Mouse (Mus musculus) lung, postnatal 36 days (tissue): ENCODE results near the gene Gucy2c.
"Not testable (repeated sequence)": the region's sequence is repeated elsewhere in the genome, so short reads cannot be mapped to it uniquely, and the experiment has no call there.

Source experiments
- DNase-seq: peaks from one replicate; pipeline ENCODE4 v3.0.0; 2022; ENCODE audit warnings: mixed read lengths

Gene Gucy2c

DNA sequence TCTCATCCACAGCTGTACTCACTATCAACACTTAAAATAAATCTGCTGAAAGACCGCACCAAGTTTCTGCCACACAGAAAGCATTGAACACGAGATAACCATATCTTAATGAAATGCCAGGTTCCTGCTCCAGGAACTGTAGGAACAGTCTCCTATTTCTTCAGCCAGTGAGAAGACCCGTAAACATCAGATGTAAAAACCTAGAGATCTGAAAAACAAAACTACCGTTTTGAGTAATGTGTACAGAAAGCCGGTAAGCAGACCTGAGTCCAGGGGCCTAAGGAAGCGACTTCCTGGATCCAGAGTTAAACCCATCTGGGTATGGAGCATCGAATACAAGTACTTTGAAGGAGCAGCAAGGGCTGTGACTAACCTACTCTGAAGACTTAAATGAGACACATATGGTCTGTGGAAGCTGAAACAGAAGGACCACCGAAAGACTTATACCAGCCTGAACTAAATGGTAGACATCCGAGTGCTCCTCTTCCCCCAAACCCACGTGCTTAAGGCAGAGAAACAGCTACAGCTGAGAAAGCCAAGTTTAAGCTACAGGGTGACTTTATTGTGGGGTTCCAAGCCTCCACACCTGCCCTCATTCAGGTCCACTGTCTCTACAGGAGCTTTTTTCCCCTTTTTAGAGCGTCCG, 21.7 kb upstream of the Gucy2c start:
- no peak for DNase-seq

DNA sequence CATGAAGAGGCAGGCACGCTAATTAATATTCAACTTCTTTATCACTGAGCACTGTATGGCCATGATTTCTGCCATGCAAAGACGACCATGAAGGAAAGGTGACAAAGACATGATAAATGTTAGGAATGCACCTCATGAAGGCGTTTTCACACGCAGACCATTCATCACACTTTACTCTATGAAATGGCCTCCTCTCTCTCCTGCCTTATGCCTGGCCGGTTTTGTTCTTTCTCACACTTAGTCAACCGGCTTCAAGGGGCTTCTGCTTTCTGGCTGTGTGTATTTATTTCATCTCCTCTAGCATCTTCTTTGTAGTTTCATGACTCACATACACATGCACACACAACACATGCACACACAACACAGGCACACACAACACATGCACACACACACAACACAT, 19.7 kb upstream of the Gucy2c start:
- no peak for DNase-seq

DNA sequence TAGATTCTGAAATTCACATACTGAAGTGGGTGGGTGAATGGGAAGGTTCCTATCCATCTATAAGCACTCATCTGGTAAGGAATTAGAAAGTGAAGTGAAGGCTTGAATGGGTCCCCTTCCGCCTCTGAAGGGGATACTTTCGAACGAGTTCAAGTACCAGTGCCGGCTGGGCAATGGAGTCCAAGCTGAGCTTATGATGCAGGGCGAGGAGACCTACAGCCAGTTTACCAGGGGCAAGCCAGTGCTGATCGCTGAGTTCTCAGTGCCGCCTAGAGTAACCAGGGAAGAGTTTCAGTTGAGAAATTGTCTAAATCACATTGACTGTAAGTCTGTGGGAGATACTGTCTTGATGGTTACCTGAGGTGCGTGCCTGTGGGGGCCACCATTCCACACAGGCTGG, 19.1 kb upstream of the Gucy2c start:
- no peak for DNase-seq

DNA sequence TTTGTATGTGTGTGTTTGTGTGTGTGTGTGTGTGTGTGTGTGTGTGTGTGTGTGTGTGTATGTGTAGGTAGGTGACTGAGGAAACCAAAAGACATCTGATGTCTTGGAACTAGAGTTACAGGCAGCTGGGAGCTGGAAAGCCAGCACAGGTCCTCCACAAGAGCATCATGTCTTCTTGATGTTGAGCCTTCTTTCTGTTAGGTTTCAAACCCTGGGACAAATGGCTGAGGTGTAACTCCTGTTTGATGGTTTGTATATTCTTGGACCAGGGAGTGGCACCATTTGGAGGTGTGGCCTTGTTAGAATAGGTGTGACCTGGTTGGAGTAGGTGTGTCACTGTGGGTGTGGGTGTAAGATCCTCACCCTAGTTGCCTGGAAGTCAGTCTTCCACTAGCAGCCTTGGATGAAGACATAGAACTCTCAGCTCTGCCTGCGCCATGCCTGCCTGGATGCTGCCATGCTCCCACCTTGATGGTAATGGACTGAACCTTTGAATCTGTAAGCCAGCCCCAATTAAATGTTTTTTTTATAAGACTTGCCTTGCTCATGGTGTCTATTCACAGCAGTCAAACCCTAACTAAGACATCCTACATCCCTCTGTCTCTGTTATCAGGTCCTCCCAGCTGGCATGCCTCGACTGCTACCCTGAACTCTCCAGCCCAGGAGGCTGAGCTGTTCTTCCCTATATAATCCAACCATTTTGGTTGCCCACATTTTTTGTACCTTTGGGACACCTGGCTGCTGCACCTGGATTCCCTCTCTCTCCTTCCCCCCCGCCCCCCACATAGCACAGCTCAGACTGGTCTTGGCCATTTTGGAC, 16.5 kb upstream of the Gucy2c start:
- DNase-seq, result not testable (repeated sequence)

DNA sequence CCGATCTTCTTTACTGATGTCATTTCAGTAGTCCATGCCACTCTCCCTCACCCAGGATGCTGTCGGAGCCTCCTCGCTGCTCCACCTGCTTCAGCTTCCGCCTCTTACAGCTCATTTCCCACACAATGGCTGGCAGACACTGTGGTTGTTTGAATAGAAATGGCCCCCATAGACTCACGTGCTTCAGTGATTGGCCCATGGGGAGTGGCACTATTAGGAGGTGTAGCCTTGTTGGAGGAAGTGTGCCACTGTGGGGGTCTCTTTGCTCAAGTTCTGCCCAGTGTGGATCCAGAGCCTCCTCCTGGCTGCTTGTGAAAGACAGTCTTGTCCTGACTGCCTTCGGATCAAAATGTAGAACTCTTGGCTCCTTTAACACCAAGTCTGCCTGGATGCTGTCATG, 14.3 kb upstream of the Gucy2c start:
- DNase-seq, result no peak

DNA sequence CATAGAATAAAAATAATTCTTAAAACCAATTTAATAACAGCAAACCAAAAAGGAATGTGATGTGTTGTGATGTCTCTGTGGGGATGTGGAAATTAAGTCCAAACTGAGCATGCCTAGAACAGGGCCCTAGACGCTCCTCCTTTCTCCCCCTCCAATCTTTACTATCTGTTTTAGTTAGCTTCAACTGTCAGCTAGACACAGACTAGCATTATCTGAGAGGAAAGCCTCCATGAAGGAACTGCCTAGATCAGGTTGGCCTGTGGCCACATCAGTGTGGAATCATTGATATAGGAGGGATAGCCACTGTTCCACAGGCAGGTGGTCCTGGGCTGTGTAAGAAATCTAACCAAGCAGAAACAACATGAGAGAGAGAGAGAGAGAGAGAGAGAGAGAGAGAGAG, 13.5 kb upstream of the Gucy2c start:
- no peak for DNase-seq

DNA sequence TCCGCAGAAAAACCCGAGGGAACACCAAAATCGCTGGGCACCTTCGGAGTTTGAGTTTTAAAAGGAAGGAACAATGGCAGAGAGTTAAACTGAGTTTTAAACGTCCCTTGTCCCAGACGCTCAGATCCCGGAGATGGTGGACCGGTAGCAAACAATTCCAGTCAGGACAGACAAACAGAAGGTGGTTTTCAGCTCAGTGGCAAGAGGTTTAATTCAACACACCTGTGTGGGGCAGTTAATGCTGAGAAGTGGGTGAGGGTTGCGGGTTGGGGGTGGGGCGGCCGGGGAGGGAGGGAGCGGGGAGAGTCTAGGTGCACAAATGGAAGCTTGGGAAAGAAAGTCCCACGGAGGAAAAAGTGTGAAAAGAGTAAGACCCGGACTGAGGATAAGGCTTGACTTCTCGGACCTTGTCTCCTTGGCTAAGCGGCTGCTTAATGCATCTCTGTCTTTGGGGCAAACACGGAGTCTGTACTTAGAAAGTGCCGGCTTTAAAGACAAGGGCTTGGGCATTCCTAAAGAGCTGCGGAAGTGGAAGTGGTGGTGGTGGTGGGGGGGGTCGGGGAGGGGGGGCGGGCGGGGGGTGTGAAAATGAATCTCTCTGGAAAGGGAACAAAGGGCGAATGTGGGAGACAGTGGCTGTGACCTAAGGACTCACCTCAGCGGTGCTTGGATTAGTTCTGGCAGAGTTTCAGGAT, 12.4 kb upstream of the Gucy2c start:
- no peak for DNase-seq

DNA sequence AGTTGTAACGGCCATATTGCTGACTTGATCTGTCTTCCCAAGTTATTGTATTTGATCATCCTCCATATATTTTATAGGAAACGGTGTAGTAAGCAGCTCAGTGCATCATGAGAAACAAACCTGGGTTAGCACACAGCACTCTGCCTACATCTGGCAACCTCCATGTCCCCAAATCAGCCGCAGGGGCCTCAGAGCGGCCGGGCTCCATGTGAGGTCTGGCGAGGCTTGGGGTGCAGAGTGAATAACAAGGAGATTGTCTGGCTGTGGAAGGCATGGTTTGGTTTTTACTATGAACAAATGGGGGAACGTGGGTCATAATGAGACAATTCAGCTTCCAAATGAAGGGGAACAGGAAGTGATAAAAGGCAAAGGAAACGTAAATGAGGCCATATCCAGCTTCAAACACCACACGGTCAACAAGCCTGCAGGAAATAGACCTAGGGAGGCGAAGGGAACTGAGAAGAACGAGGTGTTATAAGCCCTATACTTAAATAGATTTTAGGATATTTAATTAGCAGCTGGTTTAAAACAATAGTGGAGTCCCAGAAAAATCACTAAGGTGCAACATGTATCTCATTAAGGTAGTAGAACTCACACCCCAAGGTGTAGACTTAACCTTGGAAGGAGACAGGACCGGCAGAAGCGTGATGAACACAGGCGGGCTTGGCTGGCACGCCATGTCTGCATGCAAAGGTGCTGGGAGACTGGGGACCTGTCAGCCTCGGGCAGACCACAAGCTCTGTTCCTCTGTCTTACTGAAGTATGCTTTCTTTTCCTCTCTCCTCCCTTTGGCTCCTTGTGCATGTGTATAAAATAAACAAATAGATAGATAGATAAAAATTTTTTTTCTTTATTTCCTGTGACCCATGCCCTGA, 11.6 kb upstream of the Gucy2c start:
- DNase-seq, result no peak

DNA sequence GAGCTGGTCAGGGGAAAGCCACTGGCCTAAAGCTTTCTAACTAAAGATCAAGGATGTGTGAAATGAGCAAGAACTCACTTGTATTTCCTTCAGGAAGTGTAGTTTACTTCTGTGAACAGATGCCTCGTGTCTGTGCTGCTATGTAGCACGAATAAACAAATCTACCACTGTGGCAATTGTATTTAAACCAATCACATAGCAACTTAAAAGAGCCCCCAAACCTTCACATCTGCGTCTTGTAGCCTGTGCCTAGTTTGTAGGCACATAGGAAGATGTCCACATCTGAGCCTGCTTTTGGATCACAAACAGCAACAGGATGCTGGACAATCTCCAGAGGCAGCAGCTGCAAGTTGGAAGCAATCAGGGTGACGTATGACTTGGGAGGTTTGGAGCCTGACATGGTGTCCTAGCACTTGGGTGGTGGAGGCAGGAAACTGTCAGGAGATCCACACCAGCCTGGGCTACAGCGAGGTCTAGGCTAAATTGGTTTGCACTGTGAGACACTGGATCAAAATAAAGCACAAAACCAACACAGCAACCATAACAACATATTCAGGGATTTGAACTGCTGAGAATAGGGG, 7.9 kb upstream of the Gucy2c start:
- DNase-seq, result peak; percentile 83

DNA sequence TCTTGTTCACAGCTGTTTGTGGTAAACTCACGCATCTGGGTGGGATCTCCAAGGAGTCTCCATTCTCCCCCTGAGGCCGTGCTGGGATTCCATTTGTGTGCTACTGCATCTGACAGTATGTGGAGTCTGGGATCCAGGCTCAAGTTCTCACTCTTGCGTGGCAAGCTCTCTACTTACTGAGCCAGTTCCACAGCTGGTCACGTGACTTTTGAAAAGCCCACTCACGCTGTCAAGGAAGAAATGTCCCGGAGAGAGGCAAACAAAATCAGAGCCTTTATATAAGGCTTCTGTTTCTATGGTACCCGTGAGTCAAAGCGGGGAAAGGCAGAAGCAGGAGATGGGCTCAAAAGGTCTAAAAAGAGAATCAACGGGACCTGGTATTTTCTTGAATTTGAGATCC, 1.2 kb upstream of the Gucy2c start:
- no peak for DNase-seq

DNA sequence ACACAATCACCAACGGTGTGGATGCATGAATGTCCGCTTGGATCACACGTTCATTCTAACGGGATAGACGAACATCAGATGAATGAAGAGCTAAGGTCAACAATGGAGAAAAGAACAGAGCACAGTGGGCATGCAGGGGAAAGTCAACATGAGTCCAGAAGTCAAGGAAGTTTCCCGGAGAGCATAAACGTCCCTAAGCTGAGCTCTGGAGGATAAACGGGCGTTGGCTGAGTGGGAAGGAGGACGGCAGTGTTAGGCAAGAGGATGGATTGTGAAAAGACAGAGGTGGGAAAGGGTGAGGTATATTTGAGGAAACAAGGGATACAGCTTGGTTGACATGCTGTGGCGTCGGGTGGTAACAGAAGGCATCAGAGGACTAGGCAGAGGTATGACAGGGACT, 581 bp upstream of the Gucy2c start:
- DNase-seq, result no peak

DNA sequence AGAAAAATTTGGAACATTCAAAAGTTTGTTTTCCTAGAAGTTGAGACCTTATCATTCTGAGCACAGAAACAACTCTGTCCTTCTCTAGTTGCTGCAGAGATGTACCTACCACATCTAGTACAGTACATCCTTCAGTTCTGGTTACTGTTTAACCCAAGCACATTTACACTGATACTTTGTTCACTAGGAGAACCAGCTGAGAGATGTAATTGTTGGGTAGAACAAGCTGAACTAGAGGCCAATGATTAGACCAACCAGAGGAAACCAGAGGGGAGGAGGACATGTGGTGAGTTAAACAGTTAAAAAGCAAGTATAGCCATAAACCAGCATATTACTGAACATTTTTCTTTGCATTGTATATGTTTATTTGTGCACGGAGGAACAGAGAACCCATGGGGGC, 5.2 kb downstream of the Gucy2c start:
- DNase-seq, result no peak

DNA sequence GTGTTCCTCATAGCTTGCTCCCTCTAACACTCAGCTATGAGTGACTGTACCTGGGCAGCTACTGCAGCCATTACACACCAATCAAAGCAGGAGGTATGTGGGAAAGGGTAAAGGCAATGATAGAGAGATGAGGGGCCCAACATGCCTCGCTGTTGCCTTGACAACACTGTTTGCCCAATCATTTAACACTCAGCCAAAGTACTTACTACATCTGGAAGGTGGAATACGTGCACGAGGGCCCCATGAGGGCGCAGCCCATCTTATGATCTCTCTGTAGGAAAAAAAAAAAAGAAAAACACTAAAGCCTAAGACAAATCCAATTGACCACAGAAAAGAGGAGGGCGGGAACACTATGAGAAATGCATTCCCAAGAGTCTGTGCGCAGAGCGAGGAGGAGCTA, 11.7 kb downstream of the Gucy2c start:
- DNase-seq, result no peak

DNA sequence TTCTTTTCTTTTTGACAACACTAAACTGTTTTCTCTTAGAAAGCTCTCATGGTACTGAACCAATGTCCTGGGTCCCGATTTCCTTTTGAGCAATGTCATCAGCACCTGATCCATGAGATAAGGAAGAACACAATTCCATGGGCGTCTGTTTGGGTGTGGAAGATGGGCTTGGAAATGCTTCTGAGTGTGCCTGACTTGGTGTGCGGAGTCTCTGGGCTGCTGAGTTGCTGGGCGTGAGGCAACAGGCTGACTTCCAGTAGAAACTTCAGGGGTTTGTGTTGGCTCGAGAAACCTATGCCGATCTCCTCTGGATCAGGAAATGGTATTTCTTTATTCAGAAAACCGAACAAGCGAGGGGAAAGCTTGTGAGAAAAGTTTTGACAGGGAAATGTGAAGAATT, 12.4 kb downstream of the Gucy2c start:
- no peak for DNase-seq

DNA sequence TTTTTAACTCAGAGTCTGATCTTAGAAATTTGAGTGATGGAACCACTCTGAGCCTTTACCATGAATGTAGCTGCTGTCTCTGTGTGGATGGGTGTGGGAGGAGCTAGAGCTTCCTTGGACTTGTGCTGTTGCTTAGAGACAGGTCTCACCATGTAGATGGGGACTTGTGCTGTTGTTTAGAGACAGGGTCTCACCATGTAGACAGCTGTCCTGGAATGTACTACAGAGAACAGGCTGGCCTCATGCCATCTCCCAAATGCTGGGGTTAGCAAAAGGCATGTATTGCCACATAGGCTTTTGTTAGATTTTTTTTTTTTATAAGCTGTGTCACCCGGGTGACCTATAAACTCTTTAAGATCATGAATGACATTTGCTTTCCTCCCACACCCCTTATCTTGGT, 17.7 kb downstream of the Gucy2c start:
- DNase-seq, result no peak

DNA sequence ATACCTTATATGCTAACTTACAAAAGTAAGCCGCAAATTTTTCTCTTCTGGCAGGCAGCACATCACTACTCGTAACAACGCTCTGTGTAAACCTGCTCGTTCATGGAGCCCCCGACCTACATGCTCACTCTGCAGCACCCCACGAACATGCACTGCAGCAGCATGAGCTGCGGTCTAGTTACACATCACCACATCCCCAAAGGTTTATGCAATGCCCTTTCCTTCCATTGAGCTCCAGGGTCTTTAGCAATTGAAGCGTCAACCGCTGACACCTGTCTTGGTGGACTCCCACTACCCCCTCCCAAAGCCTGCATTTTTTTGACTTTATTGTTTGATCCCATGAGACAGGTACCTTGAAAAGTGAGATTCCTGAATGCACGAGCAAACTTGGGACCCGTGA, 31.0 kb downstream of the Gucy2c start:
- no peak for DNase-seq

DNA sequence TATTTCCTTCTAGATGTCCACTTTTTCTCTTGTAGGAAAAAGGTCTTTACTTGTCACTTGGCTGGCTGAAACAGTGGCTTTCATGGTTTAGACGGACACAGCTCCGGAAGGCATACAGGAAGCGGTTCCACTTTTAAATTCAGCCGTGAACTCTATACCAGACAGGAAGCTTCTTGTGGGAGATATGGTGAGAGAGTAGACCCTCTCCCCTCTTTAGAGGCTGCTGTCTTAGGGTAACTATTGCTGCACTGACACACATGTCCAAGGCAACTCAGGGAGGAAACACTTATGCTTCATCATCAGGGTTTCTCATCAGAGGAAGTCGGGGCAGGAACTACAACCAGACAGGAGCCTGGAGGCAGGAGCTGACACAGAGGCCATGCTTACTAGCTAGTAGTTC, 36.0 kb downstream of the Gucy2c start:
- DNase-seq, result no peak

DNA sequence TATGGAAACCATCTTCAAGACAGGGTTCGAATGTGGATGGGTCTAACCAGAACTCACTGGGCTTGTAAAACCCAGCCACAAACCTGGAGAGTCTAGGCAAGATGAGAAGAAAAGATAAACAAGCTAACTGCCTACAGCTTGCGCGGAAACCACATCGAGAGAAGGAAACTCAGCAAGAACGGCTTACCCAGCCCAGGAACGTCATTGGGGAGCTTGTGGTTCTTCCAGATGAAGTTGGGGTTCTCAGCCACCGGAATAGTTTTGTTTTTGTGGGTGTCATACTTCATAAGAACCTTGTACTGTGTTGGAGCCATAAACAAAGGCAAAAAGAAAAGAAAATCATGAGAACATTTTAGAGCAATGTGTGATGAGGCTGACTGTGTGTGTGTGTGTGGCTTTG, 37.8 kb downstream of the Gucy2c start:
- DNase-seq, result no peak

DNA sequence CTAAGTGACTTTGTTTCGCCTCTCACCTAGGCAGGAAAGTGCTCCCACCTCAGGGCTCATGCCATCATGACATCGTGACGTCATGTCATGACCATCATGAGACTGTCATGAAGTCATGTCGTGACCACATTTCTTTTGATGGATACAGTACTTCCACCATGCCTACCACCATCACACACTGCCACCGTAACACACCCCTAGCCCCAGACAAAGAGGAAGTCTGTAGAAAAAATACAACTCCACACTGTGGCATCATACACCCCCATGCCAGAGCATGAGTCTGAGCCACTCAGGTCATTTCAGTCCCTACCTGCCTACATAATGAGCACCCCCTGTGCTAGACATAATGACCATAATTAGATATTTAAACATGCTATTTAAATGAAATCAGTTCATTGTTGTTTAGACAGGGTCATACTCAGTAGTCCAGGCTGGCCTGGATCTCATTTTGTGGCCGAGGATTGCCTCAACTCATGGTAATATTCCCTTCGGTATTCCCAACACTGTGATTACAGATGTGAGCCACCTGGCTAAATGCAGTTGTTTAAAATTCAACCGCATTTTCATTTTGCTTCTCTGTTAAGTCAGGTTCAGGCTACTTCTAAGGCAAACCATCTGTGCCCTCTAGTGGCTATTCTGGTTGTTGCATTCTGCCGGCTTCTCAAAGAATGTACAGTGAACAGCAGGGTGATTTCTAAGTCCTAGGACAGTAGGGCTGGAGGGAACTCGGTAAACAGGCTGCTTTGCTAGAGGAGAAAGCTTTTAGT, 39.0 kb downstream of the Gucy2c start:
- peak; percentile 96 for DNase-seq

DNA sequence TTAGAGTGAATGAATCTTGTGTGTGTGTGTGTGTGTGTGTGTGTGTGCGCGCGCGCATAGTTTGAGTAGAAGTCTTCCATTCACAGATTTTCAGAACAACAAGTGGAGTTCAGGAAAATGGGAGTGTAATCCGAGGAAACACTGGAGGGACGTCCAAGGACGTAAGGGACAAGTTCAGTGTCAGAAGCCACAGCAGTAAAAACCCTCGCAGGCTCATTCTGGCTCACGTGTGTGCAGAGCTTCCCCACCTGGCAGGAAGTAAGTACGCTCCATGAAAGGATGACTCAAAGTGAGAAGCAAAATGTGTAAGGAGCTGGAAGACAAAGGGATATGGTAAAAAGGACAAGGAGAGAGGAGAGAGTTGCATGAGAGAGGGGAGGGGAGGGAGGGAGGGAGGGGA, 40.3 kb downstream of the Gucy2c start:
- DNase-seq, result no peak

DNA sequence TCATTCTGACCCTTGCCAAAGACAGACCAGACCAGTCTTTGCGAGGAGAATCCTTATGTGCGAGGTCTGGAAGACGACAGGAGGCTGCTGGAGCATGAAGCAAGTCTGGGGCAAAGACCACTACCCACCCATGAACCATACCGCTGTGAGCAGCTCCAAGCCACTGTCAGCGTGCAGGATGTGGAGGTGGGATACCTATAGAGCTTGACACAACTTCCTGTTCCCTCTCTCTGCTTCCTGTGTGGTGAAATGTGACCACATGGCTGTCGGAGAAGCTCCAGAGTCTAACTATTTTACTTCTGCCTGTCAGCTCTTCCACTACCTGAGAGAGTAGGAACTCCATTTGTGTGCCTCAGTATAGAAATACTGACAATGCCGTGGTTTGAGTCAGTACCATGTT, 45.8 kb downstream of the Gucy2c start:
- DNase-seq, result no peak

DNA sequence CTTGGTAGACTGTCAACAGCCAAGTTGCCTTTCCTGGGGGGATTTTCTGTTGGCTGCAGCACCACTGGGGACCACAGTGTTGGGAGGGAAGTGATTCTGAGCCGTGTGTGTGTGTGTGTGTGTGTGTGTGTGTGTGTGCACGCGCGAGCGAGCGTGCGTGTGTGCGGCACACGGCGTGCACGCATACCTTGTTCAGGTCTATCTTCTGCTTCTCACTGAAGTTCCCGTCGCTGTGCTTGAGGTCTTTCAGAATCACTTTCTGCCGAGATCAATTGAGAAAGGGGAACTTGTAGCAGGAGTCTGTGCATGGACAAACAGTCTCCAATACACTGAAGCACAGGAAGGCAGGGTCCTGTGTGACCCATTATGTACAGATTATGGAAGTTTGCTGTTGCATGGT, 53.4 kb downstream of the Gucy2c start:
- DNase-seq, result no peak
